Mouse (Mus musculus) thymus, adult 2 months (tissue): ENCODE results near the gene Pde9a.
"Not testable (repeated sequence)": the region's sequence is repeated elsewhere in the genome, so short reads cannot be mapped to it uniquely, and the experiment has no call there.

Experiments
- CTCF ChIP-seq: fragments of 200-500 bp; IDR thresholded peaks from 2 replicates; pipeline ENCODE4 v1.5.1; 2012; ENCODE audit warnings: mild to moderate bottlenecking, control low read depth, low read length, moderate library complexity, borderline replicate concordance; ENCODE audit not compliant: control insufficient read depth, poor library complexity, insufficient read depth; ENCODE audit errors: extremely low read depth
- POLR2A ChIP-seq: fragments of 200-500 bp; IDR thresholded peaks from 2 replicates; pipeline ENCODE4 v1.6.1; 2012; ENCODE audit warnings: mild to moderate bottlenecking, low read length, control low read depth, moderate library complexity; ENCODE audit not compliant: control insufficient read depth, poor library complexity, insufficient read depth; ENCODE audit errors: extremely low read depth

DNA sequence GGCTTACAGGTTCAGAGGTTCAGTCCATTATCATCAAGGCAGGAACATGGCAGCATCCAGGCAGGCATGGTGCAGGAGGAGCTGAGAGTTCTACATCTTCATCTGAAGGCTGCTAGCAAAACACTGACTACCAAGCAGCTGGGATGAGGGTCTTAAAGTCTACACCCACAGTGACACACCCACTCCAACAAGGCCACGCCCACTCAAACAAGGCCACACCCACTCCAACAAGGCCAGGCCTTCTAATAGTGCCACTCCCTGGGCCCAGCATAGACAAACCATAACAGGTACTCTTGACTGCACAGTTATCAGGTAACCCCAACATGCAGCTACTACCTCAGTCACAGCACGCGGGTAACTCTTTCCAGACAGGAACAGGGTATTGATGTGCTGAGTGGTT is 31.3 kb upstream of the Pde9a start:
- TF ChIP-seq CTCF, POLR2A: not testable (repeated sequence)
